Mouse (Mus musculus): ENCODE measurements at regions not wholly inside any gene's neighbourhood (a gene's known extent, or its start where the extent isn't known, plus 50 kb on each side); places are given as distances from the start of the nearest gene placed in this dataset.
A peak's percentile ranks its signal among the peaks of the same experiment; 100 is the strongest.

DNA sequence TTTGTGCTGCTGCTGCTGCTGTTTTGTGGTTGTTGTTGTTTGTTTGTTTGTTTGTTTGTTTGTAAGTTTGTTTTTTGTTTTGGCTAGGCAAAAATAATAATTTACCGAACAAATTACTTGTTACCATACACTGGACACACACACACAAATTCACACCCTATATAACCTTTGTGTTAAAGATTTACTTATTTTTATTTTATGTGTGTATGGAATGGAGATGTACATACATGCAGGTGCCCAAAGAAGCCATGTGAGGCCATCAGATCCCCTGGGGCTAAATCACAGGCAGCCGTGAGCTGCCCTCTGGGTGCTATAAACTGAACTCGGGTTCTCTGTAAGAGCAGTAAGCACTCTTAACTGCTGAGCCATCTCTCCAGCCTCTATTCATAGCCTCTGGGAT is 56.0 kb downstream of the Pttg1 start:
- DNase-seq (ENCODE audit: low spot score in 2 of 2): no peak

GRCm38 (mm10) chr11:43368346-43368745 is 57.7 kb downstream of the Pttg1 start:
- DNase-seq (ENCODE audit: low spot score in 2 of 2): no peak

- DNase-seq (ENCODE audit: low spot score in 2 of 2): no peak
Observed at GRCm38 (mm10) chr11:43361858-43362257, 64.2 kb downstream of the Pttg1 start.

- DNase-seq (ENCODE audit: low spot score in 2 of 2): no peak
Observed at GRCm38 (mm10) chr11:43358390-43359291, 67.4 kb downstream of the Pttg1 start.

- no peak for DNase-seq (ENCODE audit: low spot score in 2 of 2)
Observed at GRCm38 (mm10) chr11:43353602-43354001, 72.4 kb downstream of the Pttg1 start.

GRCm38 (mm10) chr11:43353030-43353429 is 73.0 kb downstream of the Pttg1 start:
- no peak for DNase-seq (ENCODE audit: low spot score in 2 of 2)

GRCm38 (mm10) chr11:43351818-43352217 is 74.2 kb downstream of the Pttg1 start:
- DNase-seq (ENCODE audit: low spot score in 2 of 2): peak in 1 of 2 experiments; percentile 33

DNA sequence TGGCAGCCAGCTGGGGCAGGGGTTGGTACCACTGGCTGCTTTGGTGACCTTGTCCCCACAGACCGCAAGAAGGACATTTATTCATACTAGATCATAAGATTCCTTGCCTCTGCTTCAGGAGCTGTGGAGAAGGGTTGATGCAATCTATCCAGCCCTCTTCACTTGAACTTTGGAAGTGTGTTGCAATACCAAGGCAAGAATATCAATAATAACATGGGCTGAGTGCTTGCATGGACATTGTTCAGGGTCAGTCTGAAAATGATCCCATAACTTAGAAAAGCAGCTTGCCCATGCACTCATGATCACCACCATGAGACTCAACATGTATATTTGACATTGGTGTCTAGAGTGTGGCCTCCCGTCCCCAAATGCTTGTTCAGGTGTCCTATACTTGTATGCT is 74.7 kb downstream of the Pttg1 start:
- DNase-seq (ENCODE audit: low spot score in 2 of 2): no peak

GRCm38 (mm10) chr11:43350242-43350641 is 75.8 kb downstream of the Pttg1 start:
- DNase-seq (ENCODE audit: low spot score in 2 of 2): peak in 1 of 2 experiments; percentile 16

GRCm38 (mm10) chr11:43349564-43349963 is 76.5 kb downstream of the Pttg1 start:
- DNase-seq (ENCODE audit: low spot score in 2 of 2): peak in 1 of 2 experiments; percentile 34

DNA sequence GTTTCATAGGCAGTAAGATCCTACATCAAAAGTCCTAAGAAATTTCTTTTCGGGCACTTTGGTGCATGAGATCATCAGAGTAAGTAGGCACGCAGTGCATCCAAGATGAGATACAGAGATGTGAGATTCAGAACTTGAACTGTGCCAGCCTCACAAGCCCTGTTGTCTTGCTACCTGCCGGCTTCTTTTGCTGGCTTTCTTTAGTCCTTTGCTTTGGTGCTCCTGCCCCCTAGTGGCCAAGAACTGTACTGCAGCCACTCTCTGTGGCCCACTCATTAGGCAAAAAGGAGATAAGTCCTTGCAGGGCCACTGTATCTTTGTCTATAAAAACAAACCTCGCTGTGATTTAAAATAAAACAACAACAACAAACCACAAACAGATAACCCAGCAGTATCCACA is 77.5 kb downstream of the Pttg1 start:
- DNase-seq (ENCODE audit: low spot score in 2 of 2): peak; percentile 91 to 93

- no peak for DNase-seq (ENCODE audit: low spot score in 2 of 2)
Observed at GRCm38 (mm10) chr11:43346489-43346888, 79.6 kb downstream of the Pttg1 start.

DNA sequence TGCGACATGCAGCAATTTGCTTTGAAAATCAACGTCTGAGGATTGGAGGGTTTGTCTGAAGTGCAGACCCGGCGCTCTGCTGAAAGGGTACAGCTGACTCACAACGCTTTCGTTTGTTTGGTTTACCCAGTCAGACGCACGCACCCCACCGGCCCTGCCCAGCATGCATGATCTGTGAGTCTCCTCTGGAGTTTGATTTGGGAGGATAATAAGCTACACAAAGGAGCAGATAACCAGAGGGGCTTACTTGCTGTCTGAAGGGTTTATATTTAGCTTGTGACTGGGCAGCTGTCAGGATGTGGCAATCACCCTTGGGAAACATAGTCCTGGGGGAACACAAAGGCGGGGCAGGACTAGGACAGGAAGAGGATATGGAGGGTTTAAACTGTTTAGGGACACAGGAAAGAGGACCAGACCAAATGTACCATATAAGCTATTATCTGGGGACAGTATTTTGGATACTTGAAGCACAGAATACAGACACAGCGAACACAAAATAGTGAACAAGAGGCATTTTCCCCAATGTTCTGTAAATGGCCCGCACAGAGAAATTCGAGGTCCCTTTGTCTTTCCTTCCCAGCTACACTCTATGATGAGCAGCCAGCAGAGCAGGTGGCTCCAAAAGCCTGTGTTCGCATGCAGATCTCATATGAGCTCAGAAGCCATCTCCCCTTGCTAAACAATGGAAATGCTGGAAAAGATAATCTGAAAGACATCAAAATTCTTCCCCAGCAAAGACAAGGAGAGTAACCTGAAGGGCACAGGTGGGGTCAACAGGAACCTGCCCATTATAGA is 81.1 kb downstream of the Pttg1 start:
- no peak for DNase-seq (ENCODE audit: low spot score in 2 of 2)

GRCm38 (mm10) chr11:43343574-43343973 is 82.5 kb downstream of the Pttg1 start:
- no peak for DNase-seq (ENCODE audit: low spot score in 2 of 2)

DNA sequence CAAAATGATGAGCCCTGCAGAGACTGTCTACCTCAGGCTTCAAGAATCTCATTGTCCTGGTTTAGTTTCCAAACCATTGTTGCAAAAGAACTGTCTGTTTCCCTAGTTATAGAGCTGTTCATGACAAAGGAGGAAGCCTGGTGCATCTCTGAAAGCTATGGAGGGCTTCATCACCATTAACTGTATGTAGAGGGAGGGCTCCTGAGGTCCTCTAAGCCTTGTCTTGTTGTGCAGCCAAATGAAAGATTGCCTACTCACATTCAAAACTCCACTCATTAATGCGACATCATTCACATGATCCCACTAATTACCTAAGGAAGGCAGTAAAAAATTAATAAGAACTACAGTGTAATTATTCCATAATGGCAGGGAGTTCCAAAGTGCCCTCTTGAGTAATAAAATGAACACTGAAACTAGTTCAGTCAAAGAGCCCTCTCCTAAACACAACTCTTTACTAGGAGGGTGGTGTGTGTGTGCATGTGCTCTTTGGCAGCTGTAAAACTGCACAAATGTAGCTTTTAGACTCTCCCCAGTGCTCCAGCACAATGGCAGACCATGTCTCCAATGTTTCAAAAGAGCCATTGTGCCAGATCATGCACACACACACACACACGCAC is 87.6 kb downstream of the Pttg1 start:
- no peak for DNase-seq (ENCODE audit: low spot score in 2 of 2)

- no peak for DNase-seq (ENCODE audit: low spot score in 2 of 2)
Observed at GRCm38 (mm10) chr11:43335668-43336265, 90.3 kb downstream of the Pttg1 start.

DNA sequence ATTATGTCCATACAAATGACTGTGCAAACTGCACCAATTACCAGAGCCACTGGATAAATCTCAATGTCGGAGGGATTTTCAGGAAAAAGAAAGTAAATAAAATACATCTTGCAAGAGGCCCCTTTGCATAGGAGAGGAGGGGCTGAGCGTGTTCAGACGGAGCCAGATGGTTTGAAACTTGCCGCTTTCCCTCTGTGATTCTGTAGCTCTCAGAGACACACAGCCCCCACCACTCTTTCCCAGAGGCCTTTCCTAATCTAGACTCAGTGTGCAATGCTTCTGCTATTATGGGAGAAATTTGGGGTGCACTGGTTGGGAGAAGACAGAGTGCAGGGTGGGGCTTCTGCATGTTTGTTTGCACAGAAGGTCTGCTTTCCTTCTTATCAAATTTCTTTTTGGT is 92.5 kb downstream of the Pttg1 start:
- DNase-seq (ENCODE audit: low spot score in 2 of 2): no peak

DNA sequence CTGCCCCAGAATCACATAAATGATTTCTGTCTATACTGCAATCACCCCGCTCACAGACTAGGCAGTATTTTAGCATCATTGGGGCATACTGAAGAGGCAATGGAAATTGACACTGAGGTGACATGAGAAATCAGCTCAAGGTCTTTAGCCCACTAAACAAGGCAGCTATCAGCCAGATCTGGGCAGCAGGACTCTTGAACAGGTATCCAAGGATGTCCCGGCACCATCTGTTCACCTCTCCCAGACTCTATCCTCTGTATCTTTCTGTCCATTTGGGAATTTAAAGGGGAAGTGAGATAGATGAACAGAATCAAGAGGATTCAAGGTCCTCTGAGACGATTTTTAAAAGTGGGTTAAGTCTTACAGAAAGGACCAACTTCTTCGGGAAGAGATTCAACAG is 112.1 kb downstream of the Pttg1 start:
- DNase-seq (ENCODE audit: low spot score in 2 of 2): no peak
